Mouse (Mus musculus): ENCODE results near the gene Gpsm1. TPM values are rescaled to one million over a fixed set of nuclear protein-coding genes. Genes with fewer than 3 reads are reported as not detected.

Gene Gpsm1
- polyA plus RNA-seq, 1 experiment: 195 TPM

- peak; percentile 94 for DNase-seq (ENCODE audit: low read depth)
- TF ChIP-seq POLR2A (IDR thresholded peaks at IDR 0.05; ENCODE audit: borderline replicate concordance, extremely low read depth, insufficient read depth, insufficient read length, poor library complexity, severe bottlenecking): peak; percentile 99
- no peak for TF ChIP-seq CTCF (IDR thresholded peaks at IDR 0.05; ENCODE audit: borderline replicate concordance, extremely low read depth, insufficient read depth, insufficient read length)
These were observed 73.9 kb downstream of the Gpsm1 start, which contains the start of the genes Entr1 and Pmpca for GRCm38 (mm10) chr2:26389154-26389690. Gene Entr1, minus strand, starts transcription at chr2:26389316. Gene Pmpca, plus strand, starts transcription at chr2:26389339.

GRCm38 (mm10) chr2:26390954-26391353, 75.6 kb downstream of the Gpsm1 start:
- no peak for TF ChIP-seq POLR2A (IDR thresholded peaks at IDR 0.05; ENCODE audit: borderline replicate concordance, extremely low read depth, insufficient read depth, insufficient read length, poor library complexity, severe bottlenecking)
- no peak for TF ChIP-seq CTCF (IDR thresholded peaks at IDR 0.05; ENCODE audit: borderline replicate concordance, extremely low read depth, insufficient read depth, insufficient read length)
- no peak for DNase-seq (ENCODE audit: low read depth)

- TF ChIP-seq POLR2A (IDR thresholded peaks at IDR 0.05; ENCODE audit: borderline replicate concordance, extremely low read depth, insufficient read depth, insufficient read length, poor library complexity, severe bottlenecking): no peak
- TF ChIP-seq CTCF (IDR thresholded peaks at IDR 0.05; ENCODE audit: borderline replicate concordance, extremely low read depth, insufficient read depth, insufficient read length): no peak
- no peak for DNase-seq (ENCODE audit: low read depth)
These were observed 76.3 kb downstream of the Gpsm1 start for GRCm38 (mm10) chr2:26391617-26392016.

Other genes starting within 250 kb of the Gpsm1 start
- 12.0 and 14.8 TPM in 2 replicates for gene Nacc2, start 192.3 kb upstream of the Gpsm1 start, polyA plus RNA-seq (2012; rRNA removed)
- 1.6 and 3.3 TPM in 2 replicates for gene Lhx3, start 107.2 kb upstream of the Gpsm1 start, polyA plus RNA-seq (2012; rRNA removed)
- gene Qsox2, start 78.0 kb upstream of the Gpsm1 start, polyA plus RNA-seq (2012; rRNA removed): 19.1 and 20.1 TPM in 2 replicates
- 1.4 and 1.9 TPM in 2 replicates for gene Ccdc187, start 21.0 kb upstream of the Gpsm1 start, polyA plus RNA-seq (2012; rRNA removed)
- 31.0 and 32.8 TPM in 2 replicates for gene Dnlz, start 36.6 kb downstream of the Gpsm1 start, polyA plus RNA-seq (2012; rRNA removed)
- gene Card9, start 45.4 kb downstream of the Gpsm1 start, polyA plus RNA-seq (2012; rRNA removed): 1.8 and 2.2 TPM in 2 replicates
- 52.9 and 53.8 TPM in 2 replicates for gene Snapc4, start 65.1 kb downstream of the Gpsm1 start, polyA plus RNA-seq (2012; rRNA removed)
- 222 and 255 TPM in 2 replicates for gene Entr1, start 73.8 kb downstream of the Gpsm1 start, polyA plus RNA-seq (2012; rRNA removed)
- 116 and 133 TPM in 2 replicates for gene Pmpca, start 73.8 kb downstream of the Gpsm1 start, polyA plus RNA-seq (2012; rRNA removed)
- gene Inpp5e, start 93.7 kb downstream of the Gpsm1 start, polyA plus RNA-seq (2012; rRNA removed): 39.4 and 44.8 TPM in 2 replicates
- 50.0 and 60.0 TPM in 2 replicates for gene Sec16a, start 129.7 kb downstream of the Gpsm1 start, polyA plus RNA-seq (2012; rRNA removed)
- gene Notch1, start 201.1 kb downstream of the Gpsm1 start, polyA plus RNA-seq (2012; rRNA removed): 30.5 and 42.4 TPM in 2 replicates